Mouse (Mus musculus): Measurements from ENCODE around the gene Calm1.
"Not testable (repeated sequence)": the region's sequence is repeated elsewhere in the genome, so short reads cannot be mapped to it uniquely, and the experiment has no call there.

The Calm1 gene

DNA sequence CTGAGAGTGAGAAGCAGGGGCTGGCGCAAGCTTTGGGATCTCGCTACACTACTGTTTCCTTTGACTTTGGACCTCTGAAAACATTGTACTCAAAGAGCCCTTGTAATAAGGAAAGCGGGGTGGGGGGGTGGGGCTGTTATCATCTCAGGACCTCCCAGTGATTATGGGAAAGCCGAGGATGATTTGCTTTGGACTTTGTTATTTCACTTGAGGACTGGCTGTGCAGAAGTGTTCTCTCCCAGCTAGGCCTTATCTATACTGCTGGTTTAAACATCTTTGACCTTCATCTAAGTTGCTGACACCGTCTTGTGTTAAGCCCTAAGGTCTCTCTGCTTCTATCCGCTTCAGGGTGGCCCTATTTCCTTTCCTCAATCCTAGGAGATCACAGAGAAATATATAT lies 8.4 kb upstream of the Calm1 start:
- CTCF ChIA-PET, result interaction anchor here (0.7 kb wide), 1 partner anchor 255 kb away, joined by 3 read pairs; no protein-coding TSS in a partner anchor

DNA sequence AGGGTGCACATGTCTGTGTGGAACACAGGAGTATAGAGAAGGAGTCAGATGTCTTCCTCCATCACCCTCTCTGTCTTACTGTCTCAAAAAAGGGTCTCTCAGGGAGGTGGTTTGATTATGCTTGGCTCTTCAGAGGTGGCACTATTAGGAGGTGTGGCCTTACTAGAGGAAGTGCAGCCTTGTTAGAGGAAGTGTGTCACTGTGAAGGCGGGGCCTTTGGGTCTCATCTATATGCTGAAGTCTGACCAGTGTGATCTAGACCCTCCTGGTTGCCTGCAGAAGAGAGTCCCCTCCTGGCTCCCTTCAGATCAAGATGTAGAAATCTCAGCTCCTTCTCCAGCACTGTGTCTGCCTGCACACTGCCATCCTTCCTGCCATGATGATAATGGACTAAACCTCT lies 5.1 kb upstream of the Calm1 start:
- CTCF ChIA-PET, result interaction anchor here (0.6 kb wide), 1 partner anchor 1336 kb away, joined by 11 read pairs; no protein-coding TSS in a partner anchor

DNA sequence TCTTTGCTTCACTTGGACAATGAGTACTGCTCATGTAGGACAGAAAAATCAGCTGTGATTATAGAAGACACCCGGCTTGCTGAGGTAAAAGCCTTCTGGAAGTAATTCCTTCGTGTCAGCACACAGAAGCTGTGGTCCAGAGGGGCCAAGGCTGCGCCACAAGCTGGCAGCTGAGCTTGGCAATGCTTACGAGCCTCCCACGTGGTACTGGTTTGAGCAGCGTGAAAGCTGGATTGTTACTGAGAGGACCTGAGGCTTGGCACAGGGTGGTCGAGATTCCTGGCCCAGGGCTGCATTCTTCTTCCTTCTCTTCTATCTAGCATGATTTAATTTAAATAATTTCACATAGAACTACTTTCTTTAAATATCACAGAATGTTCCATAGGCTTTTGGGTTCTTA lies 2.4 kb upstream of the Calm1 start:
- CTCF ChIA-PET, result no interaction called here

DNA sequence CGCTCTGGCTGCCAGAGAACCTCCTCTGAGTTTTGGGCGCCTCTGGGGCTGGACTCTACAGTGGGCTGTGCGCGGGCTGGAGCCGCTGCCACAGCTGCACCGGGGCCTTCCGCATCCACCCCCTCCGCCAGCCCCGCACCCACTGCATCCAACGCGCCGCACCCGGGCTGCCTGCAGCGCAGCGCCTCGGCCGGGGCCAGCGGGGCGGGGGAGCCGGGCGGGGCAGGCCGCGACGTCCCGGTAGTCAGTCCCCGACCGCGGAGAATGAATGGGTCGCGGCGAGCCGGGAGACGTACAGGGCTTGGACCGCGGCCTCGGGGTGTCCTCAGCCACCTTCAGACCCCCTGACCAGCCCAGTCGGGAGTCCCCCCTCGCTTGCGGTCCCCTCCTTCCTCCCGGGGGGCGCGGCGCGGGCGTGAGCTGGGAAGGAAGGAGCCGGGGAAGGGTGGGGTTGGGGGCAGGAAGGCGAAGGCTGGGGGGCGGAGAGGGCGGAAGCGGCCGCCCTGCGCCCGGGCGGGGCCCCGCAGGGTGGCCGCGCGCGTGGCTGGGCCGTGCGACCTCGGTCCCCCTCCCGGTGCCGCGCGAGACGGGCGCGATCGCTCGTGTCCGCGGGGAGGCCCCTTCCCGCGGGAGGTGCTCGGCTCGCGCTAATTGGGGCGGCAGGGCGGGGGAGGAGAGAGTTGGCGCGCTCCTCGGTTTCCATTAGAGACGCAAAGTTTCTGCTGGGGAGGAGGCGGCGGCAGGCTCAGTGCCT lies 833 bp downstream of the Calm1 start:
- CTCF ChIA-PET, result interaction anchor here (0.5 to 1.6 kb wide), 7 partner anchors 12 to 400 kb away, joined by 3 to 7 read pairs (median 3); no protein-coding TSS in a partner anchor

DNA sequence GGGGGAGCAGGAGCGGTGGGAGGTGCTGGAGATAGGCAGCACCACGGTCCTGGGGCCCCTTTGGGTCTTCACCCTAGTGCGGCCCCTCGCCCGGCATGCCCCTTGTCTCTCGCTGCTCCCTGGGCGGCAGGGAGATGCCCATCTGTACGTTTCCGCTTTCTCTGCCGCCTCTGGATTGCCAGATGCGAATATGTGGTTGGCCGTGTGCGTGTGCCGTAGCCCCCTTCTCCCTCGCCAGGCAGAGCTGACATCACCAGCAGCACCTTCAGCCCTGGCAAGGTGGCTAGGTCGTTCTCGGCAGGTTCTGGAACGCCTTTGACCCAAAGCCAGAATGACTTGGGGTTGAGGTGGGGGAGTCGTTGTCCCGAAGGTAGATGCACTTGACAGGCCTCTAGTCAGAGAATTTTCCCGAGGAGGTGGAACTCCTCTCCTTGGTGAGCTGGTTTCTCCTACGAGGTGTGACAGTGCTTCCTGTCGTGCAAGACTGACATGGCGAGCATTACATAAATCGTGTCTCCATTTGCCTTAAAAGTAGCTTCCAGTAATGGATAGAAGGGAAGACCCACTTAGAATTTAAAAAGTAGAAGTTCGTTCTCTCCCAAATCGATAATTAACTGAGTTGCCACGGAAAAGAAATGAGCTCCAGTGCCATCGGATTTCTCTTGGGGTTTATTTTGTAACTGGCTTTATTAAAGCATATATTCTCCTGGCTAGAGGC lies 1.6 kb downstream of the Calm1 start:
- CTCF ChIA-PET, result interaction anchor here (0.9 to 1.6 kb wide), 4 partner anchors 10 to 279 kb away, joined by 3 to 4 read pairs (median 3); no protein-coding TSS in a partner anchor

DNA sequence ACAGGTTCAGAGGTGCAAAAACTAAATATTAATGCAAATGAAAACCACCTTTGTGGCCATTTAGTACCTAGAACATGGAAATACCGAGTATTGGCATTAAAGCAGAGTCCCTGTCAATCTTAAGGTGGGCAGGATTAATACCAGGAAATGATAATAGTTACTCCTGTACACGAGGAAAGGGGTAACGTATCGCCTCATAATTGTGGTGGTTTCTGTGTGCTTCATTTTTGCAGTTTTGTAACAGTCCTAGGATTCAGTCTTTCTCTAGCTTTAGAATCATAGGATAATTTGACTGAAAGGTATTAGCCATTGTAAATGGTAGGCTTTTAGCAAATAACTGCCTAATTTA lies 2.1 kb downstream of the Calm1 start:
- CTCF ChIA-PET, result interaction anchor here (0.9 to 1.6 kb wide), 4 partner anchors 9 to 278 kb away, joined by 3 to 4 read pairs (median 3); no protein-coding TSS in a partner anchor

DNA sequence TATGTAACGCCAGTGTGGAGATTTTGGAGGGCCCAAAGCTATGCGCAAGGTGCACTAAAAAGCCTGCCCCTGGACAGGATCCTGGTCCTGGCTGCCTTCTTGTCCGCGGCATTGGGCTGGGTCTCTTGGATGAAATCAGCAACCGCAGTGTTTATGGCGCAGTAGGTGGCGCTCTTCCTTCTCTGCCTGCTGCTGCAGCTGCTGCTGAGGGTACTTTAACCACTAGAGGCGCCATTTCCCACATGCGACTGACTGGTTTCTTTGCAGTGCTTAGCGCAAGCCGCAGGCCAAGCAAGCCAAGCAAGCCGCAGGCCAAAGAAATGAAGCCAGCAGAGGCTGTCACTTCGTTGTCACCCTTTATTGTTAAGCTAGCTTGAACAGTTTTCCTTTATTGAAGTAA lies 2.6 kb downstream of the Calm1 start:
- CTCF ChIA-PET, result interaction anchor here (0.9 to 1.6 kb wide), 3 partner anchors 9 to 278 kb away, joined by 3 to 4 read pairs (median 3); no protein-coding TSS in a partner anchor

DNA sequence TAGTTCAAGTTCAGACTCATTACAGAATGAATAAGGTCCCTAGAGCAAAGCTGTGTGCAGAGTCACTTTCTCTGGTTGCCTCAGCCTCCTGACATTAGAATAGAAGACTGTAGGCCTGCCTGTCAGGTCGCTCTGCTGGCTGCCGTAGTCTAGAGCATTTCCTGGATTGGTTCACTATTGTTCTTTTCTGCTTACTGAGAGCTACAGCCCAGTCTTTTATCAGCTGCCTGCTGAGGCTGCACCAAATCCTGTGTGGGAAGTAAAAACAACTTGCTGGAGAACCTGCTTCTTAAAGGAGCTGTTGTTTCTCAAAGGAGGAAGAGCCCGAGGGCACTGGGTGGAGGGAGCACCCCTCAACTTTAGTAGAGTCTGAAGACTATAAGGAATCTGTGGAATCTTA lies 4.5 kb downstream of the Calm1 start:
- CTCF ChIA-PET, result interaction anchor here (0.6 to 1.4 kb wide), 3 partner anchors 80 to 212 kb away, joined by 3 read pairs; no protein-coding TSS in a partner anchor

DNA sequence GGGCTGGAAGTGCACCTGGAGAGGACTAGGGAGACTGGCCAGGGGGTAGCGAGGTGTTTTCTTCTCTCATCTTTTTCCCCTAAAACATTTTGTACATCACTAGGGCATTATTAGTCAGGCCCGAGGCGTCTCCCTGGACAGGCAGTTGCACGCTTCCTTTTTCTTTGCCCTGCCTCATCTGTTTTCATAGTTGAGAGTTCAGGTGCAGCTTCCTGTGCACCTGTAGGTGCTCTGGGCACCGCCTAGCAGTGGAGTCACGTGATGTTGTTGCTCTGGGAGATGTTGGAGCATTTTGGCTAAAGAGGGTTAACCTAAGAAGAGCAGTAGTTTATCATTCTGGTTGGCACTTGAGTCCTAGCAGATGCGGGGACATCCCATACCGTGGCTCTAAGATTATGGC lies 5.9 kb downstream of the Calm1 start:
- CTCF ChIA-PET, result no interaction called here

DNA sequence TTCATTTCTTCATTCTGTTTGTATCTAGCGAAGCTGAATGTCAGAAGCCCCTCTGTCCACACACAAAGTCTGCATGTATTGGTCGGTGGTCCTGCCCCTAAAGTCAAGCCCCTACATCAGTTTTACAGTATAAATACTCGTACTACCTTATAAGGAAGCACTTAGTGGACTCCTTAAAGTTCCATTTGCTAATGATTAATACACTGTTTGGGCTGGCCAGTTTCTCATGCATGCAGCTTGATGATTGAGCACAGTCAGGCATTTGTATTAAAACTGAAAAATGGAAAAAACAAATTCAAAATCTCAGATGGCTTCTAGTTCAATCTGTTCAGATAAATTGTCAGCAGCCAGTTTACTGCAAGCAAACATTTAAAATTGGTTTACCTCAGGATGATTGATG lies 7.3 kb downstream of the Calm1 start:
- CTCF ChIA-PET, result interaction anchor here (0.7 kb wide), 1 partner anchor 310 kb away, joined by 3 read pairs; no protein-coding TSS in a partner anchor

DNA sequence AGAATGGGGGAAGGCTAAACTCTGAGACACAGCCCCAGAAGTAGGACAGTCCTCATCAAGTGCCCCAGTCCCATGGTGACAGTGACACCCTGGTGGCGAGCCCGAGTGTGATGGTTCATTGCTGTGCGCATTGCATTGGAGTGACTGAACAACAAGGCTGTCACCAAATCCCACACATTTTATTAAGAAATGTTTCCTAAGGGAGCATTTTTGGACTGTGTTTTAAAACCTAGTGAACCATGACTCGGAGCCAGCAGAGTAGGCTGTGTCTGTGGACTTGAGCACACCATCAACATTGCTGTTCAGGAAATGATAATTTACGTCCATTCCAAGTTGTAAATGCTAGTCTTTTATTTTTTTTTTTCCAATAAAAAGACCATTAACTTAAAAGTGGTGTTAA lies 7.7 kb downstream of the Calm1 start:
- CTCF ChIA-PET, result interaction anchor here (0.7 kb wide), 1 partner anchor 310 kb away, joined by 3 read pairs; no protein-coding TSS in a partner anchor

DNA sequence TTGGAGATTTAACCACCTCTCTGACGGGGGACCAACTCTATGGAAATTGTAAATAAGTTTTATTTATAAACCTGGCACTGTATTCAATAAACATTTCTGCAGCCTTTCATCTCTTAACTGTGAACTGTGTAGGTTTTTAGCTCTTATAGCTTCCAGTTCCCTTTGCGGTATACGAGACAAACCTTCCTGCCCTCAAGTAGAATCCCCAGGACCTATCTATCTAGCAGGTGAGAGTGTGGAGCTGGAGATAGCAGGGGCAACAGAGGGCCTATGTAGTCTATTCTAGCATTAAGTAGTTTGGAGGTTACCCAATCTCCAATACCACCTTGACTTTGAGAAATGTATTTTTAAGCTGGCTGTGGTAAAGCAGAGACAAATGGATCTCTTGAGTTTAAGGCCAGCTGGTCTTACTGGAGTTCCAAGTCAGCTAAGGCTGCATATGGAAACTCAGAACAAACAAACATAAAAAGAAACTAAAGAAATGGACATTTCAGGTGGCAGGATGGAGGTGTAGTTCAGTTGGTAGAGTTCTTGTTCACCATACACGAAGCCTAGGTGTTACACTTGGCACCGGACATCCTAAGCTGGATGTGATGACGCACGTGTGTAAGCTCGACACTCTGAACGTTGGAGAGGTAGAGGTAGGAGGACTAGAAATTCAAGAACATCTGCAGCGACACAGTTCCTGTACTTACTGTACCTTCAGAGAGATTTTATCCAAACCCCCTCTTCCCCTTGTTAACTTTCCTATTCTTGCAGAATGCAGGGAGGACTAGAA lies 10.7 kb downstream of the Calm1 start:
- CTCF ChIA-PET, result interaction anchor here (0.6 to 1.2 kb wide), 2 partner anchors 9 to 73 kb away, joined by 3 to 7 read pairs; no protein-coding TSS in a partner anchor

DNA sequence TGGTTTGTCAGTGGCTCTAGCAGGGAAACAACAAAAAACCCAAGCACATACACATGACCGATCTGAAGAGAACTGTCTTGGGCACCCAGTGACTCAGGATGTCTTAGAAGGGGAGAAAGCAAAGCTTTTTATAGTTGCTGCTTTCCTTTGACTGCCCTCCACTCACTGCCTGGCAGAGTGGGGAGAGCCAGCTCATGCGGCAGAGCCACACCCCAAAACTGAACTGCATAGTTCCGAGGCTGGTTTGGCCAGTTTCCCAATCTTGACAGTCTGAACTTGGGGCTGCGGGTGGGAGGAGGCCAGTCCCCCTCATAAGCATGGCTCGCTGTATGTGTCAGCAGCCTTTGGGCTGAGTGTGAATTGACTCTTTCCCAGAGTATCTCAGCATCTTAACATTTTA lies 11.7 kb downstream of the Calm1 start:
- CTCF ChIA-PET, result interaction anchor here (1.2 kb wide), 1 partner anchor 10 kb away, joined by 3 read pairs; no protein-coding TSS in a partner anchor

DNA sequence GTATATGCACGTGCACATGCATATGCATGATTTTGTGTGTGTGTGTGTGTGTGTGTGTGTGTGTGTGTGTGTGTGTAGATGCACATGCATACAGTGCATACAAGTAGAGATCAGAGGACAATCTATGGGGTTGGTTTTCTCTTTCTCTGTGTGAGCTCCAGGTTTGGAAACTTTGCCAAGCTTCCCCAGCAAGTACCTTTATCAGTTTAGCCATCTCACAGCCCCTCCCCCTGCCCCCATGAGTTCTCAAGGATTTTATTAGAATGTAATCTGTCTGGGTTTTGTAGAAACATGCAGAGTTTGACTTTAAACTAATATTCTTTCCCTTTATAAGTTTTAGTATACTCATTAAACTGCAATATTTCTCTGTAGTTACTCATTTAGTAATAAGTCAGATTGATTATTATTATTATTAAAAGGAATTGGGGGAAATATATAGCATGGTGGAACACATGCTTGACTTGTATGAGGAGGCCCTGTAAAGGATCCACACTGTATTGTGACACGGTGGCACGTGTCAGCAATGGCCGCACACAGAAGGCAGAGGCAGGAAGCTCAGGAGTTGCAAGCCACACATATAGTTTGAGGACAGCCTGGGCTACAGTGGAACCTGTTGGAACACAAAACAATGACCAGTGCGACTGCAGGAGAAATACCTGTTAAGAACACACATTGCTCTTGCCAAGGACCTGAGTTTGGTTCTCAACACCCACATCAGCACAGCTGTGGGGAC lies 12.4 kb downstream of the Calm1 start:
- CTCF ChIA-PET, result interaction anchor here (0.6 kb wide), 2 partner anchors 192 to 267 kb away, joined by 3 read pairs; no protein-coding TSS in a partner anchor

DNA sequence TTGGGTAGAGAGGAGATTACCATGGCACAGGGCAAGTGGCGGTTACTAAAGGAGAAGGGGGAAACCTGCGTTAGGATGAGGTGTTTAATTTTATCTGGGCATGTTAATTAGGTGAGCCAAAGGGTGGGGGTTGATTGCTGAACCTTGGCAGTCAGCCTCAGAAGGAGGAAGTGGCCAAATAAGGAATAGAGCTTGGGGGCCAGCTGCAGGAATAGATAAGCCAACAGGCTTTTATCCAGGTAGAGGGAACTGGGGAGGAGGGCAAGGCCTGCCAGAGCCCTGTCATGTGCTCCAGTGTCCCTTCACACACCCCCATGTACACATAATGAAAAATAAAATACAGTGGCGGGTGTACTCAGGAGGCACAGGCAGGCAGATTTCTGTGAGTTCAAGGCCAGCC lies 13.2 kb downstream of the Calm1 start:
- CTCF ChIA-PET, result interaction anchor here (0.6 kb wide), 2 partner anchors 193 to 624 kb away, joined by 3 to 5 read pairs; no protein-coding TSS in a partner anchor

DNA sequence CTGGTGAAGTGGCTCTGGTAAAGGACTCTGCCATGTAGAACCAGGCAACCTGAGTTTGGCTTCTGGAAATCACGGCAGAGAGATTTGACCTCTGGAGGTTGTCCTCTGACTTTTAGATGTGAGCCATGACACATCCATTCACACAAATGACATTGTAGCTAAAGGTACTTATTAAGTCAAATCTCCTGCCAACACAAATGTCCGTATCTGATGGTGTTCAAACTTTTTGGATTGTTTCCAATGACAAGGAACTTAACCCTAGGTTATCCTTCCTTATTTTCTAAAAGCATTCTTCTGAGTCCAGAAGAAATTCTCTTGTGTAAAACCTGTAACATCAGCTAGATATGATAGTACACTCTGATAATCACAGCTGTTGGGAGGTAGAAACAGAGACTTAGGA lies 13.9 kb downstream of the Calm1 start:
- CTCF ChIA-PET, result interaction anchor here (0.6 kb wide), 2 partner anchors 624 to 894 kb away, joined by 4 to 5 read pairs; no protein-coding TSS in a partner anchor

DNA sequence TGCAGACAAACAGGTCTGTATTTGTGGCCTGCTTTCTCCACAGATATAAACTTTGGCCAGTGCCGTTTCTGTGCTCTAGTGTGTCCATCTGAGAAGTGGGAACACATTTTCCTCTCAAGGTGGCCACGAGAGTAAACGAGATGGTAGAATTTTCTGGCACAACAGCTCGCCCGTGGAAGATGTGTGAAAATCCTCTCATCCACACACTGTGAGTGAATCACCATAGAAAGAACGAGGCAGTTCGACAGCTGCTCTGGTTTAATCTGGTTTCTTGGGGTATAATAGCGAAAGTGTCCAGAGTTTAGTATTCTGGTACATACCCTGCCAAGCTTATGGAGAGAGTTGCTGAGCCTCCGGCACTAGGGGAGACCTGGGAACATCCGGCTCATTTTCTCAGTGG lies 14.9 kb downstream of the Calm1 start:
- CTCF ChIA-PET, result no interaction called here

DNA sequence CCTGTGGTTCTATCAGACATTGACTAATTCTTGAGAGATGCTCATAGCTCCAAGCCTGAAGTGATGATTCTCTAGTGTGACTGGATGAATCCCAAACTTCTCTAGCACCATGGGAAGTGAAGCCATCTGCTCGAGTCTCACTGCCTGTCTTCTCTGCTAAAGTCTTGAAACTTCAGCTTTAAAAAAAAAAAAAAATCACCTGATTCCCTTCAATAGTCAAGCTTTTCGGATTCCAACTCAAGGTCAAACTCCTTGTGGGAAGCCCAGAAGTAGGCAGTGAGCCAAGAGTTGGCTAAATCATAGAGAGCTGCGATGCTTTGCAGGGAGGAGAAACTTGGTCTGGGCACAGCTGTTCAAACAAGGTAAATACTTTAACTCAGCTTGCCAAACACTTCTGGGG lies 15.5 kb downstream of the Calm1 start:
- CTCF ChIA-PET, result interaction anchor here (0.5 kb wide), 1 partner anchor 822 kb away, joined by 3 read pairs; no protein-coding TSS in a partner anchor

DNA sequence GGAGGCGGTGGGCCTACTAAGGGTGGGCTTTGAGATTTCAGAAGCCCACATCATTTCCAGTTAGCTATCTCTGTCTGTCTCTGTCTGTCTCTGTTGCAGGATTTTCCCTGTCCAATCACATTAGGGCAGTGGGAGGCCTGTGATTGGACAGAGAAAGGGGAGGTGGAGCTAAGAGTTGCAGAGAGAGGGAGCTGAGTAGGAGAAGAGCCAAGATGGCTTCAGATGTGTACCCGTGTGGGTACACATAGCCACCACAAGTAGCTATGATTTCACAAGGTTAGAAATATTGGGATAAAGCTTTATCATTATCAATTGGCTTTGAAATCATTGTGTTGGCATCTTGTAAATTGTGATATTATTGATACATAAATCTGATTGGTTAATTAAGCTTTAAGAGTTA lies 17.9 kb downstream of the Calm1 start:
- CTCF ChIA-PET, result not testable (repeated sequence)

DNA sequence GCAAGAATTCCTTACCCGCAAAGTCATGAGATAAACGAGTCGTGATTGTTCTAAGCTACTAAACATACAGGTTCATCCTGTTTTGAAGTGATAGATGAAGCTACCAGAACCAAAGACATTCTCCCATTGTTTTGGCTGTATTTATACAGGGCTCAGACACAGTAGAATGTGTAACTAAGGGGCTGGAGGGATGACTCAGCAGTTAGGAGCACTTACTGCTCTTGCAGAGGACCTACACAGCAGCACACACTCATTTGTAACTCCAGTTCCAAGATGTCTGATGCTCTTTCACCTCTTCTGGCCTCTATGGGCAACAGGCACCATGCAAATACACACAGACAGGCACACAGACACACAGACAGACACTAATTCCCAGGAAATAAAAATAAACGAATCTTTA lies 20.8 kb downstream of the Calm1 start:
- CTCF ChIA-PET, result no interaction called here
